In genomic region chr7:24504868-24505267, GRCm38 (mm10) we compare ENCODE assay signal across 12 mouse cellular contexts. TPM values are rescaled to one million over a fixed set of nuclear protein-coding genes. Genes with fewer than 3 reads are reported as not detected.
DNase-seq lines count a peak whose midpoint lies in the region; ATAC-seq and TF ChIP-seq lines count a peak whose summit lies in the region.
"Had no signal": no experiment of that assay in that cellular context is flagged by ENCODE, and none has a peak within 500 bp of the region (broad histone marks: within the 10 kb centered on the region; RNA-seq: fewer than 3 reads in every experiment).

No protein-coding gene starts in this region.

- 0 out of 2 replicates have a peak overlapping the region, but pooled peaks have one; percentile 9 for H3K4me2 ChIP-seq in stomach, embryonic 16.5 days (ENCODE audit: low read depth, low read length)
- no peak overlapping the region for H3K4me2 ChIP-seq in stomach, postnatal 0 days (replicated peaks; ENCODE audit: low read depth)
- H3K4me2 ChIP-seq in forebrain, embryonic 15.5 days (replicated peaks) = no peak overlapping the region
- no peak overlapping the region for H3K4me2 ChIP-seq in limb, embryonic 11.5 days (ENCODE audit: low read depth, severe bottlenecking)
- H3K4me2 ChIP-seq in neural tube, embryonic 15.5 days = no peak overlapping the region

- no peak overlapping the region for H3K9ac ChIP-seq in stomach, embryonic 16.5 days (ENCODE audit: low read length)
- no peak overlapping the region for H3K9ac ChIP-seq in stomach, postnatal 0 days (ENCODE audit: low read length)
- no peak overlapping the region for H3K9ac ChIP-seq in forebrain, embryonic 15.5 days (replicated peaks)
- no peak overlapping the region for H3K9ac ChIP-seq in limb, embryonic 11.5 days (ENCODE audit: low read length)
- no peak overlapping the region for H3K9ac ChIP-seq in neural tube, embryonic 15.5 days (replicated peaks)

- no peaks in the 10 kb centered on the region for H3K36me3 ChIP-seq in stomach, embryonic 16.5 days (ENCODE audit: control insufficient read depth, insufficient read depth, low read length)
- H3K36me3 ChIP-seq in stomach, postnatal 0 days (ENCODE audit: control insufficient read depth, insufficient read depth, low read length) = no peaks in the 10 kb centered on the region
- H3K36me3 ChIP-seq in forebrain, embryonic 15.5 days = peaks cover 35% of the 10 kb centered on the region
- no peaks in the 10 kb centered on the region for H3K36me3 ChIP-seq in limb, embryonic 11.5 days (ENCODE audit: control insufficient read depth, insufficient read depth, low read length)
- peaks cover 30% of the 10 kb centered on the region for H3K36me3 ChIP-seq in neural tube, embryonic 15.5 days

- peaks cover 9% of the 10 kb centered on the region for H3K27me3 ChIP-seq in stomach, embryonic 16.5 days (ENCODE audit: control insufficient read depth, insufficient read depth, low read length)
- no peaks in the 10 kb centered on the region for H3K27me3 ChIP-seq in stomach, postnatal 0 days (ENCODE audit: control insufficient read depth, insufficient read depth, low read length)
- no peaks in the 10 kb centered on the region for H3K27me3 ChIP-seq in forebrain, embryonic 15.5 days
- H3K27me3 ChIP-seq in limb, embryonic 11.5 days (ENCODE audit: control insufficient read depth, insufficient read depth, low read length) = peaks cover 14% of the 10 kb centered on the region
- no peaks in the 10 kb centered on the region for H3K27me3 ChIP-seq in neural tube, embryonic 15.5 days (replicated peaks)

- no peak for TF ChIP-seq EP300 in stomach, postnatal 0 days (optimal IDR thresholded peaks at IDR 0.05)

- H3K9me3 ChIP-seq in stomach, embryonic 16.5 days (replicated peaks; ENCODE audit: control insufficient read depth, low read length) = no peaks in the 10 kb centered on the region
- H3K9me3 ChIP-seq in stomach, postnatal 0 days (ENCODE audit: control insufficient read depth, low read length) = no peaks in the 10 kb centered on the region
- H3K9me3 ChIP-seq in forebrain, embryonic 15.5 days = no peaks in the 10 kb centered on the region
- peaks cover 3% of the 10 kb centered on the region; the same call in 1 of the 2 replicates for H3K9me3 ChIP-seq in limb, embryonic 11.5 days (ENCODE audit: control insufficient read depth, low read length)
- no peaks in the 10 kb centered on the region for H3K9me3 ChIP-seq in neural tube, embryonic 15.5 days (replicated peaks)

- no peak for TF ChIP-seq CTCF in stomach, postnatal 0 days (IDR thresholded peaks at IDR 0.05; ENCODE audit: low read depth)

- 31% methylated on average over 4 of the region's 4 CpGs for WGBS in stomach, embryonic 16.5 days
- 36% methylated on average over 4 of the region's 4 CpGs for WGBS in stomach, postnatal 0 days
- WGBS in forebrain, embryonic 15.5 days = 29% methylated on average over 4 of the region's 4 CpGs
- 1% methylated on average over 4 of the region's 4 CpGs for WGBS in limb, embryonic 11.5 days
- 17% methylated on average over 4 of the region's 4 CpGs for WGBS in neural tube, embryonic 15.5 days

- no peak overlapping the region for H3K4me3 ChIP-seq in stomach, embryonic 16.5 days (replicated peaks; ENCODE audit: low read length)
- no peak overlapping the region for H3K4me3 ChIP-seq in stomach, postnatal 0 days (ENCODE audit: low read depth, low read length)
- no peak overlapping the region for H3K4me3 ChIP-seq in forebrain, embryonic 15.5 days
- H3K4me3 ChIP-seq in limb, embryonic 11.5 days (ENCODE audit: low read depth, low read length) = no peak overlapping the region
- H3K4me3 ChIP-seq in neural tube, embryonic 15.5 days (replicated peaks) = no peak overlapping the region

- H3K27ac ChIP-seq in stomach, embryonic 16.5 days (ENCODE audit: low read length) = no peak overlapping the region
- no peak overlapping the region for H3K27ac ChIP-seq in stomach, postnatal 0 days (replicated peaks)
- peak overlapping the region; percentile 100 for H3K27ac ChIP-seq in forebrain, embryonic 15.5 days (replicated peaks)
- H3K27ac ChIP-seq in limb, embryonic 11.5 days (replicated peaks; ENCODE audit: low read depth, low read length) = 0 out of 2 replicates have a peak overlapping the region, but pooled peaks have one; percentile 14
- peak overlapping the region; percentile 100 for H3K27ac ChIP-seq in neural tube, embryonic 15.5 days (replicated peaks)

- no peak for DNase-seq in stomach, postnatal 0 days (ENCODE audit: low spot score)
- peak; percentile 39 for DNase-seq in limb, embryonic 11.5 days (ENCODE audit: low spot score)
- no peak for DNase-seq in kidney, postnatal 36 days
- no peak for DNase-seq in urinary bladder, adult 2 months (ENCODE audit: low spot score)
- no peak for DNase-seq in kidney, postnatal 25 days
- DNase-seq: cerebellum, postnatal 14 days; lung, postnatal 10 days; right cerebral cortex, adult 18-20 months had no signal

- H3K4me1 ChIP-seq in stomach, embryonic 16.5 days (ENCODE audit: control insufficient read depth, insufficient read depth, low read length) = peaks cover 30% of the 10 kb centered on the region
- no peaks in the 10 kb centered on the region for H3K4me1 ChIP-seq in stomach, postnatal 0 days (replicated peaks; ENCODE audit: control insufficient read depth, insufficient read depth)
- H3K4me1 ChIP-seq in forebrain, embryonic 15.5 days = peaks cover 44% of the 10 kb centered on the region
- peaks cover 8% of the 10 kb centered on the region; the same call in 1 of the 2 replicates for H3K4me1 ChIP-seq in limb, embryonic 11.5 days (ENCODE audit: control insufficient read depth, insufficient read depth, low read length)
- peaks cover 50% of the 10 kb centered on the region for H3K4me1 ChIP-seq in neural tube, embryonic 15.5 days

- no peak for ATAC-seq in stomach, embryonic 16.5 days (ENCODE audit: insufficient read depth, low FRiP score)
- ATAC-seq in stomach, postnatal 0 days (ENCODE audit: low FRiP score, low TSS enrichment) = no peak
- no peak for ATAC-seq in forebrain, embryonic 15.5 days (replicated peaks)
- no peak for ATAC-seq in limb, embryonic 11.5 days (ENCODE audit: insufficient number of reproducible peaks, low FRiP score, low TSS enrichment, low read depth)
- no peak for ATAC-seq in neural tube, embryonic 15.5 days (ENCODE audit: low FRiP score)
- ATAC-seq: CD4-positive, CD25-positive, alpha-beta regulatory T cell, adult 4 months had no signal

RNA-seq across cellular contexts. Expression of gene Zfp428, which starts 1.9 kb away (rescaled TPM):
- polyA plus RNA-seq in stomach, embryonic 16.5 days (2015; fragmentation: Nextera tagmentation; extraction: Ambion mirVana) = 22.3 and 24.6 TPM in 2 replicates
- polyA plus RNA-seq in stomach, postnatal 0 days (2015; fragmentation: Nextera tagmentation; extraction: Ambion mirVana) = 13.6 and 15.8 TPM in 2 replicates
- polyA plus RNA-seq in forebrain, embryonic 15.5 days (2015; fragmentation: Nextera tagmentation; extraction: Ambion mirVana) = 296 and 306 TPM in 2 replicates
- 65.6 and 75.7 TPM in 2 replicates for polyA plus RNA-seq in limb, embryonic 11.5 days (2014; fragmentation: Nextera tagmentation; extraction: Ambion mirVana)
- polyA plus RNA-seq in neural tube, embryonic 15.5 days (2015; fragmentation: Nextera tagmentation; extraction: Ambion mirVana) = 215 and 282 TPM in 2 replicates
- polyA plus RNA-seq in urinary bladder, adult 2 months (2012; rRNA removed) = 10.0 and 10.7 TPM in 2 replicates

RNA-seq across cellular contexts. Expression of gene AC161166.1, which starts 7.4 kb away (rescaled TPM):
- polyA plus RNA-seq in stomach, embryonic 16.5 days (2015; fragmentation: Nextera tagmentation; extraction: Ambion mirVana) = 0.19 and 0.30 TPM in 2 replicates
- polyA plus RNA-seq in stomach, postnatal 0 days (2015; fragmentation: Nextera tagmentation; extraction: Ambion mirVana) = 0.07 and 0.10 TPM in 2 replicates
- polyA plus RNA-seq in forebrain, embryonic 15.5 days (2015; fragmentation: Nextera tagmentation; extraction: Ambion mirVana) = 1.5 and 1.7 TPM in 2 replicates
- polyA plus RNA-seq in limb, embryonic 11.5 days (2014; fragmentation: Nextera tagmentation; extraction: Ambion mirVana) = 0.48 and 0.52 TPM in 2 replicates
- 0.98 and 1.2 TPM in 2 replicates for polyA plus RNA-seq in neural tube, embryonic 15.5 days (2015; fragmentation: Nextera tagmentation; extraction: Ambion mirVana)
- polyA plus RNA-seq in urinary bladder, adult 2 months (2012; rRNA removed) = not detected in 2 replicates
- polyA plus RNA-seq: CD4-positive, CD25-positive, alpha-beta regulatory T cell, adult 4 months had no signal

RNA-seq across cellular contexts. Expression of gene Cadm4, which starts 23.0 kb away (rescaled TPM):
- 4.4 TPM in 2 replicates for polyA plus RNA-seq in stomach, embryonic 16.5 days (2015; fragmentation: Nextera tagmentation; extraction: Ambion mirVana)
- polyA plus RNA-seq in stomach, postnatal 0 days (2015; fragmentation: Nextera tagmentation; extraction: Ambion mirVana) = 3.4 and 4.5 TPM in 2 replicates
- polyA plus RNA-seq in forebrain, embryonic 15.5 days (2015; fragmentation: Nextera tagmentation; extraction: Ambion mirVana) = 70.1 and 76.4 TPM in 2 replicates
- 1.9 and 2.2 TPM in 2 replicates for polyA plus RNA-seq in limb, embryonic 11.5 days (2014; fragmentation: Nextera tagmentation; extraction: Ambion mirVana)
- 67.2 and 90.6 TPM in 2 replicates for polyA plus RNA-seq in neural tube, embryonic 15.5 days (2015; fragmentation: Nextera tagmentation; extraction: Ambion mirVana)
- 10.0 and 19.2 TPM in 2 replicates for polyA plus RNA-seq in urinary bladder, adult 2 months (2012; rRNA removed)
- polyA plus RNA-seq: CD4-positive, CD25-positive, alpha-beta regulatory T cell, adult 4 months had no signal

RNA-seq across cellular contexts. Expression of gene Irgq, which starts 25.6 kb away (rescaled TPM):
- polyA plus RNA-seq in stomach, embryonic 16.5 days (2015; fragmentation: Nextera tagmentation; extraction: Ambion mirVana) = 5.5 and 5.6 TPM in 2 replicates
- polyA plus RNA-seq in stomach, postnatal 0 days (2015; fragmentation: Nextera tagmentation; extraction: Ambion mirVana) = 4.3 and 5.7 TPM in 2 replicates
- polyA plus RNA-seq in forebrain, embryonic 15.5 days (2015; fragmentation: Nextera tagmentation; extraction: Ambion mirVana) = 29.3 and 29.5 TPM in 2 replicates
- polyA plus RNA-seq in limb, embryonic 11.5 days (2014; fragmentation: Nextera tagmentation; extraction: Ambion mirVana) = 7.5 and 8.1 TPM in 2 replicates
- 18.8 and 21.1 TPM in 2 replicates for polyA plus RNA-seq in neural tube, embryonic 15.5 days (2015; fragmentation: Nextera tagmentation; extraction: Ambion mirVana)
- polyA plus RNA-seq in urinary bladder, adult 2 months (2012; rRNA removed) = 10.8 and 12.4 TPM in 2 replicates

RNA-seq across cellular contexts. Expression of gene Pinlyp, which starts 41.0 kb away (rescaled TPM):
- polyA plus RNA-seq in stomach, embryonic 16.5 days (2015; fragmentation: Nextera tagmentation; extraction: Ambion mirVana) = 16.4 and 26.0 TPM in 2 replicates
- polyA plus RNA-seq in stomach, postnatal 0 days (2015; fragmentation: Nextera tagmentation; extraction: Ambion mirVana) = 61.2 and 62.9 TPM in 2 replicates
- polyA plus RNA-seq in forebrain, embryonic 15.5 days (2015; fragmentation: Nextera tagmentation; extraction: Ambion mirVana) = 0.52 TPM in 1 of 2 replicates, not detected in the other
- 0.19 TPM in 1 of 2 replicates, not detected in the other for polyA plus RNA-seq in limb, embryonic 11.5 days (2014; fragmentation: Nextera tagmentation; extraction: Ambion mirVana)
- polyA plus RNA-seq in neural tube, embryonic 15.5 days (2015; fragmentation: Nextera tagmentation; extraction: Ambion mirVana) = 0.51 TPM in 1 of 2 replicates, not detected in the other
- 0.10 and 0.21 TPM in 2 replicates for polyA plus RNA-seq in urinary bladder, adult 2 months (2012; rRNA removed)
- polyA plus RNA-seq: CD4-positive, CD25-positive, alpha-beta regulatory T cell, adult 4 months had no signal

Comparison
In these comparisons a context has a peak if more than half of its experiments do, and no peak if none do; other contexts are left out.
1. H3K27ac ChIP-seq: peak in forebrain, embryonic 15.5 days (single experiment), limb, embryonic 11.5 days (single experiment) and neural tube, embryonic 15.5 days (single experiment); none in stomach, embryonic 16.5 days (single experiment) and stomach, postnatal 0 days (single experiment).